Comparison of ENCODE assay signal across 8 mouse cellular contexts in the genomic region with DNA sequence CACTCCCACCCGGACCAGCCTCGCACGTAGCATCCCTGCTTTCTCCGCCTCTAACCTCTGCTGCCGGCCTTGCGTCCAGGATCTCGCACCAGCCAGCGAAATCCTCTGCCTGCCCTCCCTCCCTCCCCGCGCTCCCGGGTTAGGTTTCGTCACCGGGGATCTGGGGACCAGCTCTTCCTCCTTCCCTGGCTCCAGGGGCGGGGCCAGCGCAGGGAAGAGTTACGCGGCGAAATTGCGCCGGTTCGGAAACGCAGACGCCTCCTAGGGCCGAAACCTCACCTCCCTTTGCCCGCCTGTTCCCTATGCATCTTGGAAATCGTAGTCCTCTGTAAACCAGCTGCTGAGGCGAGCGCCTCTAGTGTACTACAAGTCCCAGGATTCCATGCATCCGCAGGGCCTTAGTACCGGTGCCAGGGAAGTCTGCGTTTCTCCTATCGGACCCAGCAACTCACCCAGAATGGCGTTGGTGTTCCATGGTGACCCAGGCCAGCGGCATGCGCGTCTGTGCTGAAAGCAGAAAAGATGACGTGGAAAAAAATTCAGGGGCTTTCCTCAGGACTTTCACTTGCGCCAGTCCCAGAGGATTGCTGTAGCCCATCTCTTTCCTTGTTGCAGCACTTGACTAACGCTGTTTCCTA. TPM values are rescaled to one million over a fixed set of nuclear protein-coding genes. Genes with fewer than 3 reads are reported as not detected.
DNase-seq lines count a peak whose midpoint lies in the region; ATAC-seq and TF ChIP-seq lines count a peak whose summit lies in the region.

Gene Eml6, minus strand, starts transcription at position 199 of the 638 bp plus-strand sequence.

- H3K4me2 ChIP-seq in hindbrain, embryonic 16.5 days (ENCODE audit: low read length) = peak within 1 kb of the TSS; percentile 98

- under 1% methylated on average over 38 of the region's 39 CpGs for WGBS in hindbrain, embryonic 16.5 days

- TF ChIP-seq CTCF in gastrocnemius, adult 2 months (IDR thresholded peaks at IDR 0.05) = peak; percentile 12; the same call in 1 of the 2 replicates

- peak within 1 kb of the TSS; percentile 91 for H3K4me3 ChIP-seq in gastrocnemius, adult 2 months
- H3K4me3 ChIP-seq in hindbrain, embryonic 16.5 days (ENCODE audit: low read length) = peak within 1 kb of the TSS; percentile 72

- intact Hi-C loops in gastrocnemius, adult 2 months (cut with DNase I) = loop anchor here (10.0 kb wide), 2 partner anchors 311 to 481 kb away; partner anchors contain the start of genes Clhc1 and Rps27a

- peak; percentile 100 for DNase-seq in WW6 (ENCODE audit: low read depth, low spot score)
- peak; percentile 93 to 97 for DNase-seq in cerebellum, postnatal 36 days
- DNase-seq in gastrocnemius, adult 2 months = peak; percentile 97
- DNase-seq in left cerebral cortex, adult 11 months (ENCODE audit: low spot score) = peak; percentile 96
- DNase-seq in lung, postnatal 36 days = peak; percentile 97
- DNase-seq in retina, embryonic 14.5 days (ENCODE audit: low spot score) = peak; percentile 95
- DNase-seq in thymus, postnatal 4 days = peak; percentile 45

- no peaks in the 10 kb centered on the region for H3K9me3 ChIP-seq in hindbrain, embryonic 16.5 days (ENCODE audit: control insufficient read depth, low read length)

- H3K27me3 ChIP-seq in hindbrain, embryonic 16.5 days (replicated peaks; ENCODE audit: control insufficient read depth, insufficient read depth, low read length) = no peaks in the 10 kb centered on the region

- H3K4me1 ChIP-seq in hindbrain, embryonic 16.5 days (ENCODE audit: control insufficient read depth, insufficient read depth, low read depth, low read length) = peaks cover 6% of the 10 kb centered on the region

- peak within 1 kb of the TSS; percentile 82 for H3K27ac ChIP-seq in gastrocnemius, adult 2 months
- H3K27ac ChIP-seq in hindbrain, embryonic 16.5 days (ENCODE audit: low read depth, low read length) = peak within 1 kb of the TSS; percentile 92

- ATAC-seq in hindbrain, embryonic 16.5 days = peak; percentile 99

- H3K36me3 ChIP-seq in hindbrain, embryonic 16.5 days (ENCODE audit: control insufficient read depth, insufficient read depth, low read length) = no peaks in the 10 kb centered on the region

- peak within 1 kb of the TSS; percentile 85 for H3K9ac ChIP-seq in hindbrain, embryonic 16.5 days (ENCODE audit: low read depth, low read length)

RNA-seq across cellular contexts. Expression of gene Eml6, which starts in this region (rescaled TPM):
- total RNA-seq in gastrocnemius, adult 2 months (2021) = under 1 TPM; 0.64 to 0.67 TPM
- polyA plus RNA-seq in hindbrain, embryonic 16.5 days (2015; fragmentation: Nextera tagmentation; extraction: Ambion mirVana) = 6.5 and 7.1 TPM in 2 replicates

Comparison
In these comparisons a context has a peak if more than half of its experiments do, and no peak if none do; other contexts are left out.
1. Peak in every context shown above with its lines: DNase-seq, ATAC-seq, H3K4me3 ChIP-seq and H3K27ac ChIP-seq.
2. Peak in DNase-seq, H3K4me3 ChIP-seq and H3K27ac ChIP-seq in gastrocnemius, adult 2 months; RNA of the gene not detected or under 1 TPM.
3. DNase-seq: peak in every context shown above with its lines; median percentile 100 in WW6; 97 in gastrocnemius, adult 2 months; 97 in lung, postnatal 36 days; 96 in left cerebral cortex, adult 11 months; 95 in cerebellum, postnatal 36 days; 95 in retina, embryonic 14.5 days; 45 in thymus, postnatal 4 days.